Mouse (Mus musculus): Measurements from ENCODE around the gene Tmprss13.

Gene Tmprss13

GRCm38 (mm10) chr9:45329577-45329976 is 10.7 kb downstream of the Tmprss13 start:
- in situ Hi-C loops (cut with MboI): no loop called here

GRCm38 (mm10) chr9:45337406-45337805 is 18.5 kb downstream of the Tmprss13 start:
- in situ Hi-C loops (cut with MboI): no loop called here

GRCm38 (mm10) chr9:45343066-45343465 is 24.2 kb downstream of the Tmprss13 start:
- in situ Hi-C loops (cut with MboI): no loop called here

GRCm38 (mm10) chr9:45345516-45345915 is 26.6 kb downstream of the Tmprss13 start:
- in situ Hi-C loops (cut with MboI): no loop called here

GRCm38 (mm10) chr9:45346276-45346675 is 27.4 kb downstream of the Tmprss13 start:
- in situ Hi-C loops (cut with MboI): no loop called here

GRCm38 (mm10) chr9:45348560-45348959 is 29.7 kb downstream of the Tmprss13 start:
- in situ Hi-C loops (cut with MboI): no loop called here

GRCm38 (mm10) chr9:45349181-45349580 is 30.3 kb downstream of the Tmprss13 start:
- in situ Hi-C loops (cut with MboI): no loop called here

- in situ Hi-C loops (cut with MboI): no loop called here
These were observed 31.0 kb downstream of the Tmprss13 start for GRCm38 (mm10) chr9:45349851-45350250.

GRCm38 (mm10) chr9:45355192-45355591 is 36.3 kb downstream of the Tmprss13 start:
- in situ Hi-C loops (cut with MboI): no loop called here

GRCm38 (mm10) chr9:45358356-45358755 is 39.5 kb downstream of the Tmprss13 start:
- in situ Hi-C loops (cut with MboI): no loop called here

GRCm38 (mm10) chr9:45362051-45362461 is 43.2 kb downstream of the Tmprss13 start:
- in situ Hi-C loops (cut with MboI): no loop called here

- in situ Hi-C loops (cut with MboI): no loop called here
These were observed 44.8 kb downstream of the Tmprss13 start for GRCm38 (mm10) chr9:45363639-45364214.

- in situ Hi-C loops (cut with MboI): no loop called here
These were observed 48.8 kb downstream of the Tmprss13 start for GRCm38 (mm10) chr9:45367716-45368115.

- in situ Hi-C loops (cut with MboI): no loop called here
These were observed 49.5 kb downstream of the Tmprss13 start for GRCm38 (mm10) chr9:45368341-45368901.

GRCm38 (mm10) chr9:45370117-45370561 is 51.2 kb downstream of the Tmprss13 start, which contains the start of gene Fxyd6:
Gene Fxyd6, plus strand, starts transcription at chr9:45370185.
- in situ Hi-C loops (cut with MboI): no loop called here

- in situ Hi-C loops (cut with MboI): no loop called here
These were observed 51.9 kb downstream of the Tmprss13 start for GRCm38 (mm10) chr9:45370616-45371336.

GRCm38 (mm10) chr9:45371337-45371707 is 52.4 kb downstream of the Tmprss13 start:
- in situ Hi-C loops (cut with MboI): no loop called here

GRCm38 (mm10) chr9:45373896-45374295 is 55.0 kb downstream of the Tmprss13 start:
- in situ Hi-C loops (cut with MboI): no loop called here

- in situ Hi-C loops (cut with MboI): no loop called here
These were observed 56.1 kb downstream of the Tmprss13 start for GRCm38 (mm10) chr9:45374988-45375502.

GRCm38 (mm10) chr9:45376427-45376826 is 57.5 kb downstream of the Tmprss13 start:
- in situ Hi-C loops (cut with MboI): no loop called here

- in situ Hi-C loops (cut with MboI): no loop called here
These were observed 58.0 kb downstream of the Tmprss13 start for GRCm38 (mm10) chr9:45376883-45377282.

GRCm38 (mm10) chr9:45380411-45381251 is 61.7 kb downstream of the Tmprss13 start:
- in situ Hi-C loops (cut with MboI): no loop called here

All from mature B cell (primary cell).